Mouse (Mus musculus) cerebral cortex, adult 2 months (tissue): ENCODE measurements around the gene Dera.

Experiments
- WGBS: fragments of 180-500 bp; shearing (Covaris S2); methylation state at CpG from one replicate; pipeline ENCODE4 v1.1.7; 2018; 5-methylcytosine and 5-hydroxymethylcytosine counted together

The Dera gene

GRCm38 (mm10) chr6:137757891-137758290 is 3.5 kb downstream of the Dera start:
- 94% methylated on average over 1 of the region's 1 CpGs for WGBS

DNA sequence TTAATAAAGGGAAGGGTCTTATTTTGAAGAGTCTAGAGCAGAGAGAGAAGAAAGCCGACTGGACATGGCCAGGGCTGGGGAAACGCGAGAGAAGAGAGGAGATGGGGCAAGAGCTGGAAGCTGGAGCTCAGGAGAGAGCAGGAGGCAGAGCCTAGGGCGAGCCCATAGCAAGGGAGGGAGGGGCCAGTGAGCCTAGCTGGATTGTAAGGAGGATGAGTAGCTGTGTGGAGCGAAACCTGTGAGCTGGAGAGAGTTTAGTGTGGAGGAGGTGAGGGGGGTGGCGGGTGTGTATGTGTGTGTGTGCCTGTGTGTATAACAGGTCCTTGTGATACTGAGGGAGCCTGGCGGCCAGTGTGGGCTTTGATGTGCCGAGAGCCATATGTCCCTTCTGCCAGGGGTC is 5.3 kb downstream of the Dera start:
- WGBS = 60% methylated on average over 8 of the region's 8 CpGs

DNA sequence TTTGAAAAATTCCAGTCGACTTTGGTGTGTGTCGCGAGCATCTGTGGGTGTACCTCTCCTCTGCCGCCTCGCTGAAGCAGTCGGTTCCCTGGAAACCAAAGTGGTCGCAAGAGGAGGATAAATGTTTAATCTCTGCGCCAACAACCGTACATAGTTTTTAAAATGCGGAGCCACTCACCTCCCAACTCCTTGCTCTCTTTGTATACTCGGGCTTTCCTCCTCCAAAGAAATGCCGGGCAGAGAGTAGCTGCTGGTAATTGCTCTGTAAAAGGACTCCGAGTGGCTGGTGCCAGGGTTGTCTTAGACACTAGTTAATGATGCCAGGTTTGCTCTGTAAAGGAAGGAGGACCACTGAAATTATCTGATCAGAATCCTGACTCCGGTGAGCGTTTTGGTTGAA is 6.6 kb downstream of the Dera start:
- WGBS = 28% methylated on average over 15 of the region's 15 CpGs

DNA sequence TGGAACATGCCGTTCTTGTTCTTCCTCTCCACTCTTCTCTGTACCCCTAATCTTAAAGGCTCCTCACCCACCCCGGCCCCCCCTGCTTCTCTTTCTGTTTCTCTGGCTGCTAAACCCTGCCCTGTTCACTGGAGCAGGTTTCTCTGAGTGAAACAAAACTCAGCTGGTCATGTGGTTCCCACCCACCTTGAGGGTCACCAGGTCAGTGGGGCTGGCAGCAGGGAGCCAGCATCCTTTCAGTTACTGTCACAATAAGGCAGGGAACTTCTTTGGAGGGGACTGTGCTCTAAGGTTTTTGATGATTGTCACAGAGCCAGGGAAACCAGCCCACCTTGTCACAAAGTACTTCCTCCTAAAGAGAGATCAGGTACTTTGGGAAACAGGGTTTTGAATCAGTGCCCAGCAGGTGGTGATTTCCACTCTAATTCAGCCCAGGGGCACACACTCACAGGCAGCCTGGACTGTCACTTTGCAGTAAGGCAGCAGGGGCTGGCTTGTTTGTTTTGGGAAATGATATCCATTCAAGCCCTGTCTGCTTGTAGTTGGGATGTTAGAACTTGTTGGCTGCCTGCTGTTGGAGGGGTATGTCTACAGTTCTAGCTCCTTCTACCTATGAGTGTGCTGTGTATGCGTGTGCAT is 10.3 kb downstream of the Dera start:
- 57% methylated on average over 3 of the region's 3 CpGs for WGBS

DNA sequence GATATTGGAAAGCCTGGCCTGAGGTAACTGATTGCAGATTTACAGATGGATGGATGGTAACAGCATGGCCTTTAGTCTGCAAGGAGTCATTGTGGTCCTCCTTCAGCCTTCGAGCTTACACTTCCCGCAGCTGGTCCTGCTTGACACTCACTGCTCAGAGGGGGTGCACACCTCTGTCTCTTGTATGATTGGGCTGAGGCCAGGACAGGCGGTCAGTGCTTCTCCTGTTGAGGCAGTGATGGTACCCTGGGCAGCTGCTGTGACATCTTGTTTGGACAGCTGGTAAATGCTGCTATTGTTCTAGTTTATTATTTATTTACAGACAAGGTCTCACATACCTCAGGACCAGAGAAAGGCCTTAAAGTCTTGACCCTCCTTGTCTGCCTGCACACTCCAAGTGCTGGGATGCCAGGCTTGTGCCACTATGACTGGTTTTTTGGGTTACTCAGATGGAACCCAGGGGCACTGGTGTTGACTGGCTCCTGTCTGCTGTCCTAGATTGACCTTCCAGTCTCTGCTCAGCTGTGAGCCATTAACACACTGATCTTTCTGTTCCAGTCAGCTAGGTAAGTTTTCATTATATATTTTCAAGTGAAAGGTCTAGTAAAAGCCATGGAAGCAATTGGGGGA is 17.4 kb downstream of the Dera start:
- 72% methylated on average over 3 of the region's 3 CpGs for WGBS

DNA sequence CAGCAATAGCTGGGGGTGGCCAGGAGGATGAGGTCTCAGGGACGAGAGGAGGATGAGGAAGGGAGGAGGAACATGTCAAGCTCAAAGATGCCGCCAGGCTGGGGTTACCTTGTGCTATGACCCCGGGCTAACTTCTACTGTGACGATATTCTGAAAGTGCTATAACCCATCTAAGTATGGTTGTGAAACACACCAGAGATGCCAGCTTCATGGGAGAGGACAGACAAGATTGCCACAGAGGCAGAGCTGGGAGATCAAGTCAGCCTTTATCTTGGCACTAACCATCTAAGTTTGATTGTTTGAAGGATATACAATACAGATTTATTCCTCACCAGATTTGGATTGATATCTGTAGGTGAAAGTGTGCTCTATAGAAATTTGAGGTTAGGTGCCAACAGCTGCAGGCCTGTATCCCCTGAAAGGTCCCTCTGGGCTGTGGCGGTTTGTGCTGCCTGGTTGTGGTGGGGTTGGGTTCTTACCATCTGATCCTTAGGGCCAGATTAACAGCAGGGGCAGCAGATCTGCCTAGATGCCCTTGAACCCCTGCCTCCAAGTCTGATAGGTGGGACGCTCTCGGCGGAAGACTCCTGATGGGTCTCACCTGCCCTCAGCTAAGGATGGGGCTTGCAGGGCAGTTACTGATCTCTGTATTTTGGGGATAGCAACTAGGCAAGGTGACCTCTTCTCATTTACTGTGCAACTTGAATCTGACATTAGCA is 18.7 kb downstream of the Dera start:
- 96% methylated on average over 8 of the region's 8 CpGs for WGBS

- WGBS = 84% methylated on average over 6 of the region's 6 CpGs
Observed at GRCm38 (mm10) chr6:137773637-137774028, 19.3 kb downstream of the Dera start.

DNA sequence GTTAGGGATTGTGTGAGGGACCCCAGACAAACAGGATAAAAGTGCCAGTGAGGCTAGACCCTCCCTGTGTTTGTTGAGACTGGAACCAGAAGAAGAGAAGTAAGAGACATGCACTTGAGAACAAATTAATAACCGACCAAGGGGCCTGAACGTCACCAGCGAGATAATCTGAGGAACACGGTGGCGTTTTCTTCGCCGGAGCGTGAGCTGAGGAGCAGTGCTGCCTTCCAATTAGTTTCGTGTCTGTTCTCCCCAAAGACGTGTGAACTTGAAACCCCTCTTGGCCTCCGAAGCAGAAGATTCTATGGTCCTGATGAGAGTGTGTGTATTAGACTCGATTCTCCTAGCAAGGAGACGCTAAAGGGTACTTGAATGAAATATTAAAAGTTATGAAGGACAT is 19.8 kb downstream of the Dera start:
- WGBS = 94% methylated on average over 13 of the region's 13 CpGs

- WGBS = 92% methylated on average over 8 of the region's 8 CpGs
Observed at GRCm38 (mm10) chr6:137775159-137775558, 20.8 kb downstream of the Dera start.

GRCm38 (mm10) chr6:137776981-137777380 is 22.6 kb downstream of the Dera start:
- WGBS = 94% methylated on average over 8 of the region's 8 CpGs

DNA sequence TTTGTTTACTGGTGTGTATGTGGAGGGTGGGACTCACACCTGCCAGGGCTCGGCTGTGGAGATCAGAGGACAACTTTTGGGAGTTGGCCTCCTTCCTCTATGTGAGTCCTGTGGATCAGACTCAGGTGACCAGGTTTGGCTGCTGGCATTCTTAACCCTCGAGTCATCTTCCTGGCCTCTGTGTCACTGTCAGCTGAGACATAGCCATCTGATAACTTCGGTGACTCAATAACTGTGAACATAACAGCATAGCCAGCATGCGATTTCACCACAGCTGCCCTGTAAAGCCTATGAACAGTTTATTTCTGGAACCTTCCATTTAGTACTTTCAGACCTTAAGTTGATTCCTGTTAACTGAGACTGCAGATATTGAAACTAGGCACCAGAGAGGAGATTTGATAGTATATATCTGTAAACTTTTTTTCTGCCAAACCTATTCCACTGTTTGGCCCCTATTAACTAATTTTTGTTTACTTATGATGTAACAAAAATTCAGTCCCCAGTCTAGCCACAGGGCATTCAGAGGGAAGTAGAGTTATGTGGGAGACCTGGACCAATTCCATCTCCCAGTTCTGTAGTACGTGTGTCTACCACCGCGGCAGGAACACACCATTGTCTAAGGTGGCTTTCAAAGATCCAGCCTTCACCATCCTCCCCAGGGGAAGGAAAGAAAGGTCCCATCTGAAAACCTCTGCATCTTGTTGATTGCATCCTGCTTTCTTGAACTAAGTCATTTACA is 29.7 kb downstream of the Dera start:
- 87% methylated on average over 7 of the region's 7 CpGs for whole genome bisulfite sequencing

GRCm38 (mm10) chr6:137788976-137789590 is 34.7 kb downstream of the Dera start:
- 84% methylated on average over 9 of the region's 9 CpGs for WGBS

DNA sequence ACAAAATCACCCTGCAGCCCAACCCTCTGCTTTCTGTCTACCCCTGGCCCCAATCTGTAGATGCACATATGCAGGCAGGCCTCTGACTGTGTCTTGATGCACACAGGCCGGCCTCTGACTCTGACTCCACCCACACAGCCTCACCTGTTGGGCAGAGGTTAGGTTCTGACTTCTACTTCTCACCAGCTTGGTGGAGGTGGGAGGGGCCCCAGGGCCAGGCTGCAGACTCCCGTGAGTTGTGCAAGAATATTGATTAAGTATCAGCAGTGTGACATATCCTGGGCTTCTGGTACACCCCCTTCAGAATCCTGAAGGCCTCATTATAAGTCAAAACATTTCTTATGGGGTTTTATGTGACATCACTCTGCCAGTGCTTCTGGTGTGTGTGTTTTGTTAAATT is 35.3 kb downstream of the Dera start:
- WGBS = 88% methylated on average over 2 of the region's 2 CpGs

DNA sequence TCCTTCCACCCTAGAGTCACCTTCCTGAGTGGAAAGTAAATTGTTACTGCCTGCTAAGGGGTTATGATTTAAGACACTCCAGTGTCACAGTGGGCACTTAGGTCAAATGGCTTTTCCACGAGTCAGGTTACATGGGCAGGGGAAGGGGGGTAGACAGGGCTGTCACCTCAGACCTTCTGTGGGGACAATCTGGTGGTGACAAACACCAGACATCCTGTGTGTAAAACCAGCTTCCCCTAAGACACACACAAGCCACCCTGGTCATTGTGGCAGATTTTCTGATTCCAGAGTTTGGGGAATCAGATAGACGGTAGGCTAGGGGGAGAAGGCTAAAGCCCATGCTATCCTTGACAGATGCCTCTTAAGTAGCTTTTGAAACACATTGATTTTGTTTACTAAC is 41.1 kb downstream of the Dera start:
- WGBS = 78% methylated on average over 2 of the region's 2 CpGs

DNA sequence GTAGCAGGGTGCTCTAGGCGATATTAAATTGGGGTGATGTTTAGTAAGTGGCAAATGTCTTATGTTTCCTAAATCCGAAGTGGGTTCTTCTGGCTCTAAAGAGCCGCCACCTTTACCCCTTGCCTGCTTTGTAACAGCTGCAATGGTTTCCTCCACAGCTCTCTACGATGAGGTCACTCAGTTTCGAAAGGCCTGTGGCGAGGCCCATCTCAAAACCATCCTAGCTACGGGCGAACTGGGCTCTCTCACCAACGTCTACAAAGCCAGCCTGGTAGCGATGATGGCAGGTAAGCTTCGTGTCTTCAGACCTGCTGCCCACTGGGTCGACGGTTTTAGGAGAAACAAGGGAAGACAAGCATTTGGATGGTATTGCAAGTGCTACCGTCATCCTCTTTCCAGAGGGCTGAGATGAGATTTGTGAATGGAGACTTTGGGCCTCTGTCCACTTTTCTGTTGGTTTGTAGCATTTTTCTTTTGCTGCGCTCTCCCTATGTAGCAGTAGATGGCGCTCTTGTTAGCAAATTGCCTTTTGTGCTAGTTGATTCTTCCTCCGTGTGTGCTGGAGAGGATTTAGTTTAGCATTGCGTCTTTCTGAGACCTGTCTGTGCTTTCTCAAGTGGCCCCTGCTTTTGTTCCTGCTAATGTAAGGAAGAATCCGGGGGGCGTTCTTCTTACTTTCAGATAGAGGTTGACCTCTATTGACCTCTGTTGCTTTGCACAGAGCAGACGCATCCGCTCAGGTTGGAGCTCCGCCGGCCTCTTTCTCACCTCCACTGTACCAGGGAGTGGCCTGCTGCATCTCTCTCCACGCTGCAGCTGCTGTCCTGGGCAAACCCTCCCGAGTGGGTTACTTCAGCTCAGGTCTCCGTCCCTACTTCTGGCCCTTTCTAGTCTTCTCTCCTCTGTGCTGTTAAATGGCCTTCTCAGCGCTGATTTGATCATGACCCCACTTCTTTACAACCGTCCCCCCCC is 42.5 kb downstream of the Dera start:
- WGBS = 72% methylated on average over 29 of the region's 29 CpGs

DNA sequence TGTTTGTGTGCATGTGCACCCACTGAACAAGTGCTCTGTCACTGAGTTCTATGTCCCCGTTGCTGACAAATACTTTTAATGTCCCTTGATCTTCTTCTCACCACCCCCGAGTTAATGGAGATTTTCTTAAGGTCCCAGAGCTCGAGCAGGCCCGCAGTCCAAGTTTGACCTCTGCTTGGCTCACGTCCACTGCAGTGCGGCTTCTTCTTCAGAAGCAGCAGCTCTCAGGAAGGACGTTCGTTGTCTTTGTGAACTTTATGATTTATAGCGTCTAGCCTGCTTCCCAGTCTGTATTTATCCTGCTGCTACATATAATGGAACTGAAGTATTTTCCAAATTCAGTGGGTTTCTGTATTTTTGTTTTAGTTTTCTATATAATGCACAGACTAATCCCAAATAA is 44.9 kb downstream of the Dera start:
- 94% methylated on average over 9 of the region's 9 CpGs for WGBS

GRCm38 (mm10) chr6:137803456-137804005 is 49.2 kb downstream of the Dera start:
- 92% methylated on average over 12 of the region's 12 CpGs for WGBS

DNA sequence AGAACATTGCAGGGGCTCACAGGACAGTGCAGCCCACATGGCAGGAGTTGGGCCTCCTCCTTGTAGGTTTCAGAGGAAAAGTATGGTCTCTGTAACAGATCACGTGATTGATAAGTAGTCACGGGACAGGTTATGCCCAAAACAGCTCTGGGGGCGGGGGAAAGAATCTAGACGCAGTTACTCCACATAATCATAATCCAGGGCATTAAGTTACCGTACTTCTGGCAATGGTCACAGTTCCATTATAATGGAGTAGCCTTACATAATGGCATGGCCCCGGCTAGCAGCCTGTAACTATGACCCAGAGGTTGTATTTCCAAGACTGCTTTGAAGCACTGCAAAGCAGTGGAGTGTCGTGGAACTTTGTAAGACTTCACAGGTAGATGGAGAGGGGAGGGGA is 49.8 kb downstream of the Dera start:
- 92% methylated on average over 7 of the region's 7 CpGs for WGBS

DNA sequence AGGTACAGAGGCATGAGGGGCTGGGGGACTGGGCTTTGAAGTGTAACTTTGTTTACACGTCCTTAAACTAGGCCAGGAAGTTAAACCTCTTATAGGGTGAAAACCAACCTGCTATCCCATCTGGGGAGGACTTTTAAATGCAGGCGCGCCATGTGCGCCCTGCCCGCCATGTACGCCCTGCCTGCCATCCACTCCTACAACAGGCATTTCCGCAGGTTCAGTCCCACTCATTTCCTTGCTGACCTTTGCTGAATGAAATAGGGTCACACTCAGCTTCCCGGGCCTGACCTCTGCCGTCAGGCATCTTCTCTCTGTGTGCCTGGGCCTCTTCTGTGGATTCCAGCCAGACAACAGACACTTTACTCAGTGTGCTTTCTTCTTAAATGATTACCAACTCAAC is 50.3 kb downstream of the Dera start:
- 81% methylated on average over 9 of the region's 9 CpGs for WGBS

DNA sequence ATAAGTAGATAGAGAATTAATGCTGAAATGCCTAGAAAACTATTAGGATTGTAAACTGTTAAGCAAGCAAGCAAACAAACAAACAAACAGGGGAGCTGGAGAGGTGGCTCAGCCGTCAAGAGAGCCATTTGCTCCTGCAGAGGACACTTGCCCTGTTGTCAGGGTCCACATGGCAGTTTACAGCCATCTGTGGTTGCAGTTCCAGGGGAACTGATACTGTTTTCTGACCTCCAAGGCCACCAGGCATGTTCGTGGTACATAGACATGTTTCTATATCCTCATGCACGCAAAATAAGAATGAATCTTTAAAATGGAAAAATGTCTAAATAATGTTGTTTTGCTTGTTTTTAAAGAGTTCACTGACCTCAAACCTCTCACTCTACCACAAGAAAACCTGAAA is 52.0 kb downstream of the Dera start:
- 94% methylated on average over 3 of the region's 3 CpGs for WGBS

DNA sequence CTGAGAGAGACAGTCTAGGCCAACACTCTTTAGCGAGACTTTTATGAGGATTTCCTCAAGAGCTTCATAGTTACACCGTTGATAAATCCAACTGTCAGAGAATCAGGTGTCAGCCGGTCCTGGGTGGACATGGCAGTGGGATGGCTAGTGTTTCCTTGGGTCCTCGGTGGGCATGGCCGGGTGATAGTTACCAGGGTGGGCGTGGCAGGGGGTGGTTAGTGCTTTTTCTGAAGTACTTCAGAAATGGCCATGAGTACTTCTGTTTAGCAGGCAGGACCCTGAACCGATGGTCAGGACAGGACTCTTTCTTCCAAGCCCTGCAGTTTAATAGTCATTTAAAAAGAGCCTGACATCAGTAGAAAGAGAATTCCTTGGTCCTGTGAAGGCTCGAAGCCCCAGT is 52.5 kb downstream of the Dera start:
- 95% methylated on average over 8 of the region's 8 CpGs for WGBS
